Mouse (Mus musculus) kidney, postnatal 10 days (tissue): Measurements from ENCODE around the gene Rbms2.
"Not testable (repeated sequence)": the region's sequence is repeated elsewhere in the genome, so short reads cannot be mapped to it uniquely, and the experiment has no call there.

Experiments
- DNase-seq: peaks from one replicate; pipeline ENCODE4 v3.0.0; 2021; ENCODE audit warnings: mixed read lengths

Gene Rbms2

DNA sequence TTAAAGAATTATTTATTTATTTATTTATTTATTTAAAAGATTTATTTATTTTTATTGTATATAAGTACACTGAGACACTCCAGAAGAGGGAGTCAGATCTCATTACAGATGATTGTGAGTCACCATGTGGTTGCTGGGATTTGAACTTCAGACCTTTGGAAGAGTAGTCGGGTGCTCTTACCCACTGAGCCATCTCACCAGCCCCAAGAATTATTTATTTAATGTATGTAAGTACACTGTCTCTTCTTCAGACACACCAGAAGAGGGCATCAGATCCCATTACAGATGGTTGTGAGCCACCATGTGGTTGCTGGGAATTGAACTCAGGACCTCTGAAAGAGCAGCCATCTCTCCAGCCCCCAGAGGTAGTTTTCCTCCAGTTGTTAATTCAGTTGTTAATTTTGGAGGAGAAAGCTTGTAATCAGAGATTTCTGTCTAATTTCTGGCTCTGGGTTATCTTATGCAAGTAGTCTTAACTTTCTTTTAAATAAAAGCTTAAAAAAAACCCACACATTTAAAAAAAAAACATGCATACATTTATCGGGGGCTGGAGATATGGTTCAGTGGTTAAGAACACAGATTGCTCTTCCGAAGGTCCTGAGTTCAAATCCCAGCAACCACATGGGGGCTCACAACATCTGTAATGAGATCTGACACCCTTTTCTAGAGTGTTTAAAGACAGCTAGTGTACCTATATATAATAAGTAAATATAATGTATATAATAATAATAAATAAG is 12.1 kb upstream of the Rbms2 start:
- not testable (repeated sequence) for DNase-seq

DNA sequence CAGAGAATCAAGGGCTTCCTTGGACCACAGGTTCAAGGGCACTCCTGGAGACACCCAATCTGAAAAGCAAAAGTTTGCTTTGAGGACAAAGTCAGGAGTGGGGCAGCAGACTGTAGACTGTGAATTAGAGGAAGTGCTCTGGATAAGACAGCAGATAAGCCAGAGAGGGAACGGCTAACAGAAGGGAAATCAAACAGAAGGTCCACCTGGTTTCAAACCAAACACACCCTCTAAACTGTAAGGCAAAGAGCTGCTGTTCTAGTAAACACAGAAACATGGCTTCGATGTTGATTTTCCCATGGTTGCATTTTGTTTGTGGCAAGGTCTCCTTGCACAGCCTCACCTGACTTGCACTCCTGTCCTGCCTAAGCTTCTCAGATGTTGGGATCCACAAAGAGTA is 11.4 kb upstream of the Rbms2 start:
- no peak for DNase-seq

DNA sequence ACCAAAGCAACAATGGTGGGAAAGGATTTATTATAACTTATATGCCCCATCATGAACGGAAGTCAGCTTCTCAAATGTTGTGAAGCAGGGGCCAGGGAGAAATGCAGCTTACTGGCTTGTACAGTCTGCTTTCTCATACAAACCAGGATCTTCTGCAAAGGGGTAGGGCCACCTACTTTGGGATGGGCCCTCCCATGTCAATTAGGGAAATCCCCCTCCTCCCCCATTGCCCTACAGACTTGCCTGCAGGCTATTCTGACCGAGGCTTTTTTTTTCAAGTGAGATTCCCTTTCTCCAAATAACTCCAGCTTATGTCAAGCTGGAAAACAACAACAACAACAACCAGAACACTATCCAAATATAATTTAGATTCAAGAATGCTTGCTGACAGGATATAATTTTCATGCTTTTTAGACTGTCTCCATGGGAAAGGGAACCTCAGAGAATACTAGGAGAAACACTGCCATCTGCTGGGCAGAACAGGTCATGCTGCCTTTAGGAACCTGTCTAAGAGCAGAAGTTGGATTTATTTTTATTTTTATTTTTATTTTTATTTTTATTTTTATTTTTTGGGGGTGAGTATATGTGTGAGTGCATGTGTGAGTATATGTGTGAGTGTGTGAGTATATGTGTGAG is 8.3 kb upstream of the Rbms2 start:
- DNase-seq = peak; percentile 90

DNA sequence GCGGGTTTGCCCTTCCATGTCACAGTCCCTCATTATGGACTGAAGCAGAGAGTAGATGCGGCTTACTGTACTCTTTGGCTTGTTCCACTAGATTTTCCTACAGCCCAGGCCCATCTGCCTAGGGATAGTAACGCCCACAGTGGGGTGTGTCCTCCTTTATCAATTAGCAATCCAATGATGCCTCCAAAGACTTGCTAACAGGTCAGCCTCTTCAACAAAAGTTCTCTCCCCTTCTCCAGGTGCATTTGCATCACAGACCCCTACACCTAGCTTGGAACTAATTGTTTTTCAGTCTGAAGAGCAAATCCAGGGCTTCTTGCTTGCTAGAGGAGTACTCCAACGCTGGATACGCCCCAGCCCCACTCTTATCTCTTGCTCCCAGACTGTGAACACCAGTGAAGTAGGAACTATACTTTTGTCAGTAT is 7.1 kb upstream of the Rbms2 start:
- DNase-seq = no peak

DNA sequence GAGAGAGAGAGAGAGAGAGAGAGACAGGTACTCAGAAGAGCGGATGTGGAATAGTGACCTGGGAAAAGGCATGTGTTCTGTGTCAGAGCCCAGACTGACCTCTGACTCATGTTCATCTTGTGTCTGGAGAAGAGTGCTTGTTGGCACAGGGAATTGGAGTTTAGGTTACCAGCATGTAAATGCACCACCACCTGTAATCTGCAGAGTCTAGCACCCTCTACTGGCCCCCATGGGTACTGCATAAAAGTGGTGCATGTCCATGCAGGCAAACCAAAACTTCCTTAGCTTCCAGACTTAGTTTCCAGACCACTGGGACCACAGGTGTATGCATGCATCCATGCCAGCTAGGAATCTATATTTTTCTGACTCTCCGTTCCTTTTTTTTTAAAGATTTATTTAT is 5.9 kb upstream of the Rbms2 start:
- DNase-seq = peak; percentile 90

DNA sequence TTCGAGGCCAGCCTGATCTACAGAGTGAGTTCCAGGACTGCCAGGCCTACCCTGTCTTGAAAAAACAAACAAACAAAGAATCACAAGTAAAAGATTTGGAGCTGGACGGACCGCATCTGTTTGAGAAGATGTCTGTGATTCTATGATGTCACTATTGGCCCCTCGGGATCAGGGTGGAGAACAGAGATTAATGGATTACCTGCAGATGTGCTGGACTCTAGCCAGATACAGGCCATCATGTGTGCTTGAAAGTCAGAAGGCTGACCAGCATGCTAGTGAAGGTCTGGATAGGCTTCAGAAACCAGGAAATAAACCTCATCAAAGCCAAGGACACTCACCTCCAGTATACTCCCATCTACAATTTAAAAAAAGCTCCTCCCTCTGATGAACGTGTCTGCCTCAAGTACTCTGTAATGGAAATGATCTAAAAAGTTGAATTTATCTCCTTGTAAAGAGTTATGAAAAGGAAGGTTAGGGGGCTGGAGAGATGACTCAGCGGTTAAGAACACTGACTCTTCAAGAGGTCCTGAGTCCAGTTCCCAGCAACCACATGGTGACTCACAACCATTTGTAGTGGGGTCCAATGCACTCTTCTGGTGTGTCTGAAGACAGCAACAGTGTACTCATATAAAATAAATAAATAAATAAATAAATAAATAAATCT is 5.3 kb upstream of the Rbms2 start:
- DNase-seq = peak; percentile 25

DNA sequence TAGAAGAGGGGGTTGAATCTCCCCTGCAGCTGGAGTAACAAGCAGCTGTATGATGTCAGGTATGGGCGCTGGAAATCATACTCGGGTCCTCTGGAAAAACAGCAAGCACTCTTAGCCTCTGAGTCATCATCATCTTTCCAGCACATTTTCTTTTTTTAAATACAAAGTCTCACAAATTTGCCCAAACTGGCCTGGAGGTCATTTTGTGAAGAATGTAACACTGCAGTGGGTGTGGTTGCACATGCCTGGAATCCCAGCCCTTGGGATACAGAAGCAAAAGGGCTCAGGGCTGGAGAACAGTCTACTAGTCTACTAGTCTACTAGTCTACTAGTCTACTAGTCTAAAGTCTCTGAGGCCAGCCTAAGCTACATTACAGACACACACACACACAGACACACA is 4.2 kb upstream of the Rbms2 start:
- no peak for DNase-seq

DNA sequence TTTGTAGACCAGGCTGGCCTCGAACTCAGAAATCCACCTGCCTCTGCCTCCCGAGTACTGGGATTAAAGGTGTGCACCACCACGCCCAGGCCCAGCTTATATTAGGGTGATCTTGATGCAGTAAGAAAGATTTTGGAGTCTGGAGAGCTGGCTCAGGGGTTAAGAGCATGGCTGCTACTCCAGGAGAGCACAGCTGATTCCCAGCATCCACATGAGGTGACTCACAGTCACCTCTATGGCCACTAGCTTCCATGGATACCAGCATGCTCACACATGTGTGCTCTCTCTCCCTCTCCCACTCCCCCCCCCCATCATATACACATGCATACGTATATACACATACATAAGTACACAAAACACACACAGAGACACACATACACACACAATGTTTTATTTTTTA is 2.8 kb downstream of the Rbms2 start:
- no peak for DNase-seq

DNA sequence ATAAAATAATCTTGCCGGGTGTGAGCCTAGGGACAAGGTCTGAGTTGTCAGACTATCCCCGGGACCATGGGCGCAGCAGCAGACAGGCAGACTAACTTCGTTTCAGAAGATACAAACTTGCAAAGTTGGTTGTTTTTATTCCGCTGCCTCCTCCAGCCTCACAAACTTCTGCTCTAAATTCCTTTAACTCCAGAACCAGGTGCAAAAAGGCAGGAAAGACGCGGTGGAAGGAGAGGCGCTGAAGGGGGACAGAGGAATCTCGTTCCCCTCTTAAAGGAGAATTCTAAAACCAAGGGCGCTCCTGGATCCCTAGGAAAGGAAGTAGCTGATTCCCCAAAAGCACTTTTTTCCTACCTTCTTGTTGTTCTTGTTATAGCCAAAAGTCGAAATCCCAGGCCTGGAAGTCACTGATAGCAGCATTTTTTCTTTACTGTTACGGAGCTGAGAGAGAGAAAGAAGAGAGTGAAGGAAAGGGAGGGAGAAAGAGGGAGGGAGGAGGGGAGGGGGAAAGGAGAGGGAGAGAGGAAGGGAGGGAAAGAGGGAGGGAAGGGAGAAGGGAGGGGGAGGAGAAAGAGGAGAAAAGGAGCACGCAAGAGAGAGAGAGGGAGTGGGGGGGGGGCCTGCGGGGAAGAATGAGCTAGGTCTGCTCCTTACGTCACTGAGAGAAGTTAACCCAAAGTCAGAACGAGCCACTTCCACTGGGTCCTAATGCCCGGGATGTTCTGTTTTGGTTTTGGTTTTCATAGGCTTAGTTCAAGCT is 3.9 kb downstream of the Rbms2 start:
- peak; percentile 86 for DNase-seq

DNA sequence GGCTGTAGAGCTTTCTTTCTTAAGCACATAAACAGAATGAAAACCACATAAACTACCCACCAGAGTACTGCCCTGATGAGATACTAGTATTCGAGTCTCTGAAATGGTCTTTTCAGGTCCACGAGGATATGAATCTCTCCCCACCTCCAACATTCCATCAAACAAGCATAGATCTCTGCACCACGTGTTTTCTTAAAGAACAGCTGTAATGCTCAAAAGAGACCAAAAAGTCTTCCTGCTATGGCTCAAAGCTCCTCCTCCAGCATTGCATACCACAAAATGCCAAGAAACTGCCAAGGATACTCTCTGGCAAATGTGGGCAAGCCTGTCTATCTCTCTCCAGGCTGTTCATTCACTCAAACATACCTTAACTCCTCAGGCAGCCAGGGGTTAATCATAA is 4.8 kb downstream of the Rbms2 start:
- no peak for DNase-seq

DNA sequence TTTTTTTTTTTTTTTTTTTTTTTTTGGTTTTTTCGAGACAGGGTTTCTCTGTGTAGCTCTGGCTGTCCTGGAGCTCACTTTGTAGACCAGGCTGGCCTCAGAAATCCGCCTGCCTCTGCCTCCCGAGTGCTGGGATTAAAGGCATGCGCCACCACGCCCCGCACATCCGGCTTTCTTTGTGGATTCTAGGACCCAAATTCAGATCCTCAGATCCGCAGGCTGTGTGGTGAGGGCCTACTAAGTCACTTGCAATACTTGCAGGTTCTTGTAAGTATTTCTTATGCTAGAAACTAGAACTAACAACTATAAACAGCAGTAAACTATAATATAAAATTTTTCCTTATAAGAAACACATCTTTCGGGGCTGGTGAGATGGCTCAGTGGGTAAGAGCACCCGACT is 8.7 kb downstream of the Rbms2 start:
- not testable (repeated sequence) for DNase-seq

DNA sequence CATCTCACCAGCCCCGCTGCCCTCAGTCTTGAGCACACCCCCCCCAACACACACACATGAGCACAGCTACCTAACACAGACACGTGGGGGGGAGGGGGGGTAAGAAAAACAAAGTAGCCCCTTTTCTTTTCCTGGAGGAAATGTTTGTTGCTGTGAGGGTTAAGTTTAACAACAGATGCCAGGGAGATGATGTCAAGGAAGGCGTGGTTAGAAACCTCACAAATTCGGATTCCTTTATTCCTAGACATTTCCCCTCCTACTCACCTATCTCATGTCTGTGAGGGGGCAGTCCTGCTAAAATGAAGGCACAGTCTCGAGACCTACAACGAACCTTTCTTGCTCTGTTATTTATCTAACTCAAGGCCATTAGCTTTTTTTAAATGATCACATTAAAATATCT is 13.0 kb downstream of the Rbms2 start:
- DNase-seq = no peak

DNA sequence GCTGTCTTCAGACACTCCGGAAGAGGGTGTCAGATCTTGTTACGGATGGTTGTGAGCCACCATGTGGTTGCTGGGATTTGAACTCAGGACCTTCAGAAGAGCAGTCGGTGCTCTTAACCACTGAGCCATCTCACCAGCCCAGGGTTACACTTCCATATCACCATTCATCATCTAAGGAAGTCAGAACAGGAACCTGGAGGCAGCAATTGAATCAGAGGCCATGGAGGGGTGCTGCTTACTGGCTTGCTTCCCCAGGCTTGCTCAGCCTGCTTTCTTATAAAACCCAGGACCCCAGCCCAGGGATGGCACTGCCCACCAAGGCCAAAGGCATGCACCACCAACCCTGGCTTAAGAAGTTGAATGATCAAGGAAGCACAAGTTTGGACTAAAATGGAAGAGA is 14.4 kb downstream of the Rbms2 start:
- not testable (repeated sequence) for DNase-seq

DNA sequence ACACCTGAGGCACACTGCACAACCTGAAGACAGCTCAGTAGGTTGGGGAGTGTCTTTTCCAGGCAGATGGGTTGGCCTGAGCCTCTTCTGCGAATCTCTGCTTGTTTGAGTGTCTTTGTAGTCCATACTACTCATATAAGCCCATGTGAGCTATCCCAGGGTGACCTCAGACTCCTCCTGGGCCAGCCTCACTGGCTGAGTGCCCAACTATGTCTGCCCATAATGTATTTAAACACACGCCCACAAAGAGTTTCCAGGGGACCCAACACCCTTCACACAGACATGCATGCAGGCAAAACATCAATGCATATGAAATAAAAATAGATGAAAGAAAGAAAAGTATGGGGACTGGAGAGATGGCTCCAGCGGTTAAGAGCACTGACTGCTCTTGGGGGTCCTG is 26.1 kb downstream of the Rbms2 start:
- DNase-seq = no peak

DNA sequence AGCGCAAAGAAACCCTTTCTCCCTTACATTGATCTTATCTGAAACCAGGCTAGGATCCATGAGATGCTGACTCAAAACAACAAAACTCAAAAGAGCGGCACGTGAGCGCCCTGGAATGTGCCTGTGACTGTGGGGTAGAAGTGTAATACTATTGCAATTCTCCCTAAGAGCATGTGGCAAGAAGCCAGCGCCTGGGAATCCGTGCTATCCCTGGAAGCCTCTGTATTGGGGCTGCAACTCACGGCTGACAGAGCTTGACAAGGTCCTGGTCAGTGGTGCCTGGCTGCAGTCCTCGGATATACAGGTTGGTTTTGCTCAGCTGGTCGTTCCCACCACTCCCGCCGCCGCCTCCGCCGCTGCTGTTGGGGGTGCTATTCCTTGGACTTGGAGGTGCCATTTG is 29.2 kb downstream of the Rbms2 start:
- peak; percentile 85 for DNase-seq

DNA sequence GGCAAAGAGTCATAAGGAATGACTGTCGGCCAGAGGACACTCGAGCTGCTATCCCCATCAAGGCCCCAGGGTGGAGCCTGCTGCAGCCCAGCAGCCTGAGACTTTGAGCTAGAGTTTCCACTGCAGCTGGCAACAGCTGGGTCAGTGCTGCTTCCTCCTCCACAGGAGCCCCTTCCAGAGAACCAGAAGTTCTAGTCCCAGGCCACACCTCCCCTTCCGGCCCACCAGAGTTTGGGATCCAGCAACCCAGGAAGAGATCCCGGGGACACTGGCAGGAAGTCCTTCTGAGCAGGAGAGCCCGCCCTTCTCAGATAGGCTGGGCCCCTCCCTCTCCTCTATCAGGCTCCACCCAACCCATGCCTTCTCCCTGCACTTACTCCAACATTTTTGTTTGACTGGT is 30.5 kb downstream of the Rbms2 start:
- DNase-seq = peak; percentile 92

DNA sequence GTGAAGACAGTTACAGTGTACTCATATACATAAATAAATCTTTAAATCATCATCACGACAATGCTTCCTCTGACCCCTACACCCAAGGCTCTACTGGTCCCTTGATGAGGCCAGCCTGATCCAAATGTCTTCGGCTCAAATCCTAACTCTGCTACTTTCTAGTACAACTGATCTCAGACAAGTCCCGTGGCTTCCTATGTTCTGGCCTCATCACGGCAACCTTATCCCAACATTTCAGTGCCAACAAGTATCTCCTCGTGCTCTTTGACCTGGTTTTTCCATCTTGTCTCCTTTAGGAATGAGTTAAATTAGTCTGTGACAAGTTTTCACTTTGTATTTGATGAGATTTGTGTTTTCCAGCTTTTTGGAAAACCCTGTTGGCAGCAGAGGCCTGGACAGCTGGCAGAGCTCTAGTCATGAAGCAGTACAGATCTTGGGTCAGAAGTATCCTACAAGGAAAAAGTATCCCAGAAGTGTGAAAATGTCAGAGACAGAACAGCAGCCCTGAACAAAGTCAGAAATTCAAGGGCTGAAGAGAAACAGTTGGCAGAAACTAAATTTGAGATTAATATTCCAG is 31.2 kb downstream of the Rbms2 start:
- no peak for DNase-seq

DNA sequence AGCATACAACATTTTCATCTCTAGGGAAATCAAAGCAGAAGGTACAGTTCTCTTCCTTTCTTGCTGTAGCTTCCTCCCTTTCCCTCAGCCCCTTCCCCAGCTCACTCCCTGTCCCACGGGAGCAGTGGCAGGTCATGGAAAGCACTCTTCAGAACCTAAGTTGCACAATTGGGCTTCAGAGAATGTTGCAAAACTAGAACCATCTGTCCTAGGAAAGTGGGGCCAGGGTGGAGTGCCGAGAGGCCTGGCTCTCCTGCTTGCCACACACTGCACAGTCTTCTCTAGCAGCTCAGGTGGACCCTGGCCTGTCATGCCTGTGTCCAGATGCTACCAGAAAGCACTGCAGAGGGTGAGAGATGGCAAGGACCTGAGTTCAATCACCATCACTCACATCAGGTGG is 35.1 kb downstream of the Rbms2 start:
- DNase-seq = no peak

DNA sequence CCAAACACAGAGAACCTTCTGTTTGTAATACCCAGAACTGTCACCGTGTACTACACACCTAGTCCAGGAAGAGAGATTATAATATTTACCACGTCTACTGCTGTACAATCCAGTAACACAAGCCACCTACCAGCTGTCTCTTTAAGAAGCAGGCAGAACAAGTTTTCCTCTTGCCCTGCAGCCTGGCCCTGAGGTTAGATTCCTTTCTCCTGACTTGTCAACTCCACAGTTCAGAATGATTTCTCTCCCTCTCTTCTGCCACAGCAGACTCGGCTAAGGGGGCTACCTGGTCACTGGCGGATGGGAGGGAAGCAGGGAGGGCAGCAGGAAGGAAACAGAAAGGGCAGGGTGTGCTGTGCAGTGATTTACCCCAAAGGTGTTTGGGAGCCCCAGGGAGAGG is 36.4 kb downstream of the Rbms2 start:
- no peak for DNase-seq

DNA sequence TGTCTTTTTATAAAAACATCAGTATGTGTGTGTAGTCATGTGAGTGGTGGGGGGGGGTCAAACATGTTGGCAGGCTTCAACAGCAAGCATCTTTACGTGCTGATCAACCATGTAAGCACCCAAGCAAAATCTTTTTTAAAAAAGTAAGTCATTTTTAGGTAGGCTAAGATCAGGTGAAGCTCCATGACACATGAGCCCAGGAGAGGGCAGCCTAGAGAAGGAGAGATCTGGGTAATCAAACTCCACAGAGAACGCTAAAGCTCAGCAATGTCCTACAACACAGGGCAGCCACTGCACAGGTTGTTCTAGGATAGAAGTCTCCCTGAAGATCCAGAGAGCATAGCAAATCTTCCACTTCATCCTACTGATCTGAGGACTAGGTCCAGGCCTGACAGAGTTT is 37.9 kb downstream of the Rbms2 start:
- peak; percentile 48 for DNase-seq

DNA sequence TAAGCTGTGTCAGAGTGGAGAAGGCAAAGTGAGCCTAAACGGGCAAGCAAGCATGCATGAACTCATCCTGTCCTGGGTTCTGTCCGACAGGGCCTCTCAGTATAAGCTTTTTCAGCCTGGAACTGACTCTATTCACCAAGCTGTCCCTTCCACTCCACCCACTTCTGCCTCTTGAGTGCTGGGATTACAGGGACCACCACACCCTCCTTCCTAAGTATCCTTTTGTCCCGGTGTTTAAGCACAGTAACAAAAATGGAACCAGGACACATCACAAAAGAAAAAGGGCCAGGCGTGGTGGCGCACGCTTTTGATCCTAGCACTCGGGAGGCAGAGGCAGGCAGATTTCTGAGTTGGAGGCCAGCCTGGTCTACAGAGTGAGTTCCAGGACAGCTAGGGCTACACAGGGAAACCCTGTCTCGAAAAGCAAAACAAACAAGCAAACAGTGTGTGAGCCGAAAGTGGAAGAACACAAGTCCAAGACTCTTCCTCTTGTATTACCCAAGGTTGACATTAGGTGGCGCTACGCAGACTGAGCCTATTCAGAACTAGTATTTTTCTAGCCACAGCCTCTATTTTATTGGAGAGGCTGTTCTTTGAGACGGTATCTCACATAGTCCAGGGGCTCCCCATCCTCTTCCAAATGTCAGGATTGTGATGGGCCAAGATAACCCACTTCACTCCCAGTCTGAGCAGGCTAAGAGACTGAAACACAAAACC is 39.7 kb downstream of the Rbms2 start:
- peak; percentile 67 for DNase-seq

DNA sequence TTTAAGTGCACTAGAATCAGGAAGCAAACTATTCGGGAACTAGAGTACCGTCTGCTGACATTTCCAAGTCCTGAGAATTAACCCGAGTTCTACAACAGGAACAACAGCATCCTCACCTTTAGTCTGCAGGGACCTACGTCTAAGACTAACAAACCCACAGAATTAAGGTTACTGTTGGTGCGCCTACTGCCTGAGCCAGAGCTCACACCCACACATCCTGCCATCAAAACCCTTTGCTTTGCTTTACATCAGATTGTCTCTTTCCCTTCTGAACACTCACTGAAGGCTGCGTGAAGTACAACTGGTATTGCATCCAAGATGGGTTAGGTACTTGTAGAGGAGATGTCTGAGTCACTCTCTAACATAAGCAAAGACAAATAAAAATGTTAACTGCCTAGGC is 44.7 kb downstream of the Rbms2 start:
- no peak for DNase-seq
